Mouse (Mus musculus) CH12.LX (cell line): ENCODE data around the gene Eif4h. TPM values are rescaled to one million over a fixed set of nuclear protein-coding genes. Genes with fewer than 3 reads are reported as not detected.
A peak's percentile ranks its signal among the peaks of the same experiment; 100 is the strongest.

Experiments used
- DNase-seq: peaks from one replicate; pipeline ENCODE4 v3.0.0-alpha.2; 2013; ENCODE audit errors: extremely low read depth
- H3K27ac ChIP-seq: 2 replicates; pipeline ENCODE4 v1.5.1; 2012; ENCODE audit warnings: low read depth, mild to moderate bottlenecking, control low read depth, moderate library complexity; ENCODE audit not compliant: insufficient read depth
- H3K27me3 ChIP-seq: replicated peaks from 2 replicates; pipeline ENCODE3; 2012; ENCODE audit warnings: inconsistent platforms
- H3K36me3 ChIP-seq, 2 experiments: replicated peaks in 1 of 2; 2 replicates each; pipeline versions ENCODE3 to v1.6.1; 2012; ENCODE audit warnings: inconsistent platforms in 1 of 2, low read length in 1 of 2, mild to moderate bottlenecking in 1 of 2, mixed read lengths in 1 of 2, moderate library complexity in 1 of 2; ENCODE audit not compliant: control insufficient read depth in 1 of 2, insufficient read depth in 1 of 2
- H3K4me1 ChIP-seq, 2 experiments: 2 replicates each; pipeline ENCODE4 v1.6.1; 2012; ENCODE audit warnings: inconsistent platforms in 1 of 2, moderate library complexity in 1 of 2; ENCODE audit not compliant: insufficient read depth in 2 of 2, control insufficient read depth in 1 of 2
- H3K4me2 ChIP-seq: 2 replicates; pipeline ENCODE4 v1.6.1; 2012; ENCODE audit warnings: low read depth, mild to moderate bottlenecking, control low read depth; ENCODE audit not compliant: poor library complexity, insufficient read depth, severe bottlenecking
- H3K4me3 ChIP-seq, 3 experiments: fragments of 150-350 bp in 1 of 3; sonication (generic) in 1 of 3; replicated peaks in 1 of 3; 2 replicates each; pipeline versions ENCODE3 to v1.5.1; 2011 to 2012; ENCODE audit warnings: low read depth in 2 of 3, low read length in 2 of 3, mild to moderate bottlenecking in 2 of 3, moderate library complexity in 2 of 3, control low read depth in 1 of 3, improper control_type of control experiment in 1 of 3, inconsistent platforms in 1 of 3, mixed read lengths in 1 of 3; ENCODE audit not compliant: poor library complexity in 1 of 3
- H3K79me2 ChIP-seq: replicated peaks from 2 replicates; pipeline ENCODE4 v1.6.1; 2012; ENCODE audit warnings: mild to moderate bottlenecking, moderate library complexity; ENCODE audit not compliant: control insufficient read depth, poor library complexity, insufficient read depth, severe bottlenecking; ENCODE audit errors: extremely low read depth
- H3K9ac ChIP-seq: 2 replicates; pipeline ENCODE4 v1.6.1; 2012; ENCODE audit warnings: low read depth, mild to moderate bottlenecking, control low read depth, moderate library complexity; ENCODE audit not compliant: insufficient read depth
- H3K9me3 ChIP-seq: replicated peaks from 2 replicates; pipeline ENCODE3; 2012; ENCODE audit warnings: low read length, inconsistent platforms, mixed read lengths
- BHLHE40 ChIP-seq: IDR thresholded peaks from 2 replicates; pipeline ENCODE4 v1.6.1; 2011; ENCODE audit warnings: mild to moderate bottlenecking, low read depth, low read length, improper control_type of control experiment
- CHD2 ChIP-seq: IDR thresholded peaks from 2 replicates; pipeline ENCODE4 v1.6.1; 2011; ENCODE audit warnings: low read length, improper control_type of control experiment
- E2F4 ChIP-seq: IDR thresholded peaks from 2 replicates; pipeline ENCODE4 v1.6.1; 2011; ENCODE audit warnings: low read depth, low read length, improper control_type of control experiment; ENCODE audit not compliant: insufficient replicate concordance
- ELF1 ChIP-seq: IDR thresholded peaks from 2 replicates; pipeline ENCODE4 v1.6.1; 2014; ENCODE audit warnings: low read depth, mild to moderate bottlenecking, inconsistent platforms, low read length, improper control_type of control experiment
- EP300 ChIP-seq: IDR thresholded peaks from 2 replicates; pipeline ENCODE4 v1.6.1; 2011; ENCODE audit warnings: low read length, improper control_type of control experiment
- HCFC1 ChIP-seq: IDR thresholded peaks from 2 replicates; pipeline ENCODE4 v1.6.1; 2012; ENCODE audit warnings: low read depth, mild to moderate bottlenecking, inconsistent platforms, low read length, improper control_type of control experiment
- JUN ChIP-seq: IDR thresholded peaks from 2 replicates; pipeline ENCODE4 v1.6.1; 2011; ENCODE audit warnings: low read depth, mild to moderate bottlenecking, low read length, improper control_type of control experiment, moderate library complexity; ENCODE audit not compliant: insufficient read depth
- JUND ChIP-seq: conservative IDR thresholded peaks from 2 replicates; pipeline ENCODE4 v1.6.1; 2011; ENCODE audit warnings: low read depth, low read length, improper control_type of control experiment
- KAT2A ChIP-seq: IDR thresholded peaks from 2 replicates; pipeline ENCODE4 v1.6.1; 2012; ENCODE audit warnings: low read length, improper control_type of control experiment, inconsistent platforms; ENCODE audit not compliant: insufficient replicate concordance
- MAFK ChIP-seq: IDR thresholded peaks from 2 replicates; pipeline ENCODE4 v1.6.1; 2011; ENCODE audit warnings: low read length, improper control_type of control experiment; ENCODE audit not compliant: insufficient replicate concordance
- MAX ChIP-seq: IDR thresholded peaks from 2 replicates; pipeline ENCODE4 v1.6.1; 2011; ENCODE audit warnings: low read length, improper control_type of control experiment
- MAZ ChIP-seq: IDR thresholded peaks from 2 replicates; pipeline ENCODE4 v1.6.1; 2012; ENCODE audit warnings: low read depth, mild to moderate bottlenecking, inconsistent platforms, low read length, improper control_type of control experiment, moderate library complexity
- MXI1 ChIP-seq: IDR thresholded peaks from 2 replicates; pipeline ENCODE4 v1.6.1; 2011; ENCODE audit warnings: mild to moderate bottlenecking, low read depth, low read length, improper control_type of control experiment
- MYC ChIP-seq: IDR thresholded peaks from 2 replicates; pipeline ENCODE4 v1.6.1; 2011; ENCODE audit warnings: low read depth, mild to moderate bottlenecking, improper control_type of control experiment, low read length
- NELFE ChIP-seq: IDR thresholded peaks from 2 replicates; pipeline ENCODE4 v1.6.1; 2011; ENCODE audit warnings: low read depth, low read length, improper control_type of control experiment
- NRF1 ChIP-seq: IDR thresholded peaks from 2 replicates; pipeline ENCODE4 v1.6.1; 2014; ENCODE audit warnings: low read depth, mild to moderate bottlenecking, inconsistent platforms, low read length, improper control_type of control experiment, moderate library complexity
- POLR2A ChIP-seq: IDR thresholded peaks from 2 replicates; pipeline ENCODE4 v1.6.1; 2011; ENCODE audit warnings: low read depth, mild to moderate bottlenecking, improper control_type of control experiment, low read length
- SIN3A ChIP-seq: IDR thresholded peaks from 2 replicates; pipeline ENCODE4 v1.6.1; 2012; ENCODE audit warnings: low read length, improper control_type of control experiment, inconsistent platforms
- SMC3 ChIP-seq: IDR thresholded peaks from 2 replicates; pipeline ENCODE4 v1.6.1; 2011; ENCODE audit warnings: low read depth, low read length, improper control_type of control experiment
- TBP ChIP-seq: conservative IDR thresholded peaks from 2 replicates; pipeline ENCODE4 v1.6.1; 2011; ENCODE audit warnings: low read depth, low read length, improper control_type of control experiment
- TCF12 ChIP-seq: IDR thresholded peaks from 2 replicates; pipeline ENCODE4 v1.6.1; 2014; ENCODE audit warnings: low read depth, mild to moderate bottlenecking, inconsistent platforms, low read length, improper control_type of control experiment
- UBTF ChIP-seq: IDR thresholded peaks from 2 replicates; pipeline ENCODE4 v1.6.1; 2012; ENCODE audit warnings: low read depth, mild to moderate bottlenecking, inconsistent platforms, low read length, improper control_type of control experiment, moderate library complexity
- USF1 ChIP-seq: IDR thresholded peaks from 2 replicates; pipeline ENCODE4 v1.6.1; 2014; ENCODE audit warnings: low read depth, mild to moderate bottlenecking, inconsistent platforms, low read length, improper control_type of control experiment
- USF2 ChIP-seq: conservative IDR thresholded peaks from 2 replicates; pipeline ENCODE4 v1.6.1; 2011; ENCODE audit warnings: low read depth, low read length, improper control_type of control experiment
- ZC3H11A ChIP-seq: IDR thresholded peaks from 2 replicates; pipeline ENCODE4 v1.6.1; 2012; ENCODE audit warnings: low read depth, mild to moderate bottlenecking, inconsistent platforms, low read length, improper control_type of control experiment
- ZMIZ1 ChIP-seq: IDR thresholded peaks from 2 replicates; pipeline ENCODE4 v1.6.1; 2012; ENCODE audit warnings: low read depth, mild to moderate bottlenecking, inconsistent platforms, low read length, improper control_type of control experiment
- dilution Hi-C: fragments of 300-500 bp; cut with MboI; formaldehyde crosslinking; loops from 2 replicates; pipeline ENCODE4 v1.14.3; 2020; ENCODE audit warnings: low sequenced_read_pairs; ENCODE audit not compliant: extremely low pct_unique_long_range_greater_than_20kb, extremely low pct_ligation_motif_present
- in situ Hi-C: fragments of 300-500 bp; cut with MboI; formaldehyde crosslinking; loops from 3 replicates; pipeline ENCODE4 v1.14.3; 2019; ENCODE audit warnings: low sequenced_read_pairs, low pct_ligation_motif_present, low pct_unique_long_range_greater_than_20kb, mixed read lengths
- polyA plus RNA-seq: library from polyadenylated mRNA; unstranded; fragments of >175 nt; gene quantifications from 2 replicates; pipeline ENCODE4 v1.2.1, GENCODE M21; 2012; ENCODE audit warnings: low read depth; ENCODE audit not compliant: insufficient read length
- total RNA-seq, 2 experiments: library from RNA; depleted of rRNA; stranded (reverse); fragments of 300-350 nt in 1 of 2; fragments of >200 nt in 1 of 2; gene quantifications; 2 replicates each; pipeline ENCODE4 v1.2.3; 2012 to 2014

The Eif4h gene
- total RNA-seq (2012; rRNA removed) (408 and 445 TPM in 2 replicates), total RNA-seq (2014; rRNA removed) (432 and 470 TPM in 2 replicates), polyA plus RNA-seq (391 and 417 TPM in 2 replicates)

DNA sequence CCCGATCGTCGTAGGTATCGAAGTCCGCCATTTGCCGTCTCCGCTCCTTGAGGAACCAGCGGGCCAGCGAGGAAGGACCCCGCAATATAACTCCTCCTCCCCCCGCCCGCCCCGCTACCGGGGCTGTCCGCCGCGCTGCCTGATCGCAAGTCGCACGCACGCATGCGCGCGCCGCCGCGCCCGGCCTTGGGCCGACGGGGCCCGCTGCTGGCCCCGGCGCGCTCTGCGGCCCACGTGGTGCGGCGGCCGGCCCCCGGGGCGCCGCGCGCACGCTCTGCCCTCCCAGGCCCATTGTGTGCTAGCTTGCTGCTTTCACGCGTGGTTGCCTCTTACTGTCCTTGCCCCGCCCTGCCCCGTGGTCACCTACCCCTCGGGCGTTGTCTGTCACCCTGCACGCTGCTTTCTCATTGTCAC, at the start of gene Eif4h:
Gene Eif4h (minus strand): TSS at position 222 of the 414 bp plus-strand sequence.
- dilution Hi-C loops, result no loop called here
- Histone ChIP-seq H3K4me3 (peak within 1 kb of the TSS; percentile 90 to 97 (median 94)), H3K79me2 (peaks cover 47% of the 10 kb centered on the region), H3K9me3 (no peaks in the 10 kb centered on the region), H3K9ac (peak within 1 kb of the TSS; percentile 95), H3K36me3 (peaks cover 12 to 25% of the 10 kb centered on the region in 2 experiments), H3K4me1 (peaks cover 2 to 20% of the 10 kb centered on the region in 2 experiments; a peak in 3 of 4 replicates), H3K27me3 (no peaks in the 10 kb centered on the region), H3K27ac (peak within 1 kb of the TSS; percentile 72), H3K4me2 (peak within 1 kb of the TSS; percentile 98)
- TF ChIP-seq JUN, result no peak
- TF ChIP-seq MAX, result peak; percentile 63; the same call in 1 of the 2 replicates
- no peak for TF ChIP-seq JUND
- no peak; the same call in 1 of the 2 replicates for TF ChIP-seq USF2
- no peak for TF ChIP-seq MAFK
- no peak for TF ChIP-seq EP300
- TF ChIP-seq MYC, result peak; percentile 69; the same call in 1 of the 2 replicates
- no peak for TF ChIP-seq ZC3H11A
- peak; percentile 87 for TF ChIP-seq MXI1
- TF ChIP-seq UBTF, result no peak
- peak; percentile 60 for TF ChIP-seq ELF1
- TF ChIP-seq TCF12, result peak; percentile 85
- TF ChIP-seq USF1, result peak; percentile 82
- peak; percentile 73 for TF ChIP-seq HCFC1
- TF ChIP-seq NRF1, result peak; percentile 96
- peak; percentile 83 for TF ChIP-seq MAZ
- TF ChIP-seq TBP, result peak; percentile 85
- TF ChIP-seq SMC3, result no peak
- TF ChIP-seq E2F4, result no peak
- TF ChIP-seq BHLHE40, result peak; percentile 46; the same call in 1 of the 2 replicates
- TF ChIP-seq ZMIZ1, result peak; percentile 60; the same call in 1 of the 2 replicates
- peak; percentile 82 for TF ChIP-seq NELFE
- TF ChIP-seq SIN3A, result peak; percentile 22; the same call in 1 of the 2 replicates
- no peak for TF ChIP-seq CHD2
- 0 out of 2 replicates have a peak, but pooled peaks have one; percentile 35 for TF ChIP-seq KAT2A
- TF ChIP-seq POLR2A, result peak; percentile 94
- peak; percentile 91 for DNase-seq
- in situ Hi-C loops, result no loop called here
